In genomic region chr3:101486054-101486765, GRCm38 (mm10) we compare ENCODE assay signal across 13 mouse cellular contexts.
DNase-seq lines count a peak whose midpoint lies in the region; ATAC-seq lines count a peak whose summit lies in the region.
"Had no signal": no experiment of that assay in that cellular context is flagged by ENCODE, and none has a peak within 500 bp of the region (broad histone marks: within the 10 kb centered on the region; RNA-seq: fewer than 3 reads in every experiment).

No protein-coding gene starts in this region.

- H3K36me3 ChIP-seq in kidney, embryonic 15.5 days, result no peaks in the 10 kb centered on the region
- no peaks in the 10 kb centered on the region for H3K36me3 ChIP-seq in forebrain, embryonic 16.5 days (ENCODE audit: control insufficient read depth, insufficient read depth)
- H3K36me3 ChIP-seq: hindbrain, embryonic 10.5 days; liver, embryonic 13.5 days had no signal

- DNase-seq in adrenal gland, postnatal 10 days, result peak; percentile 37
- DNase-seq in adrenal gland, adult 2 months, result no peak
- peak; percentile 44 for DNase-seq in kidney, adult 18-20 months
- peak; percentile 25 for DNase-seq in lung, postnatal 36 days
- DNase-seq in lung, postnatal 4 days, result no peak
- peak; percentile 41 to 79 for DNase-seq in kidney, postnatal 36 days
- DNase-seq: cerebellum, adult 9-11 months; liver, embryonic 13.5 days; spleen, adult 18-20 months; thymus, postnatal 36 days had no signal

- no peaks in the 10 kb centered on the region for H3K9me3 ChIP-seq in kidney, embryonic 15.5 days (replicated peaks)
- no peaks in the 10 kb centered on the region for H3K9me3 ChIP-seq in forebrain, embryonic 16.5 days (ENCODE audit: control insufficient read depth, low read length)
- H3K9me3 ChIP-seq: hindbrain, embryonic 10.5 days; liver, embryonic 13.5 days had no signal

- no peaks in the 10 kb centered on the region for H3K4me1 ChIP-seq in kidney, embryonic 15.5 days
- H3K4me1 ChIP-seq in forebrain, embryonic 16.5 days (replicated peaks; ENCODE audit: control insufficient read depth, insufficient read depth, low read length), result no peaks in the 10 kb centered on the region; the same call in 1 of the 2 replicates
- H3K4me1 ChIP-seq: liver, embryonic 13.5 days had no signal

- no peaks in the 10 kb centered on the region for H3K27me3 ChIP-seq in kidney, embryonic 15.5 days
- H3K27me3 ChIP-seq in forebrain, embryonic 16.5 days (replicated peaks; ENCODE audit: control insufficient read depth, insufficient read depth, low read length), result no peaks in the 10 kb centered on the region
- H3K27me3 ChIP-seq: liver, embryonic 13.5 days had no signal

- H3K27ac ChIP-seq in kidney, embryonic 15.5 days, result no peak overlapping the region
- no peak overlapping the region for H3K27ac ChIP-seq in forebrain, embryonic 16.5 days (ENCODE audit: low read length)
- H3K27ac ChIP-seq: hindbrain, embryonic 10.5 days; liver, embryonic 13.5 days had no signal

- no peak overlapping the region for H3K4me3 ChIP-seq in kidney, embryonic 15.5 days (replicated peaks)
- H3K4me3 ChIP-seq in forebrain, embryonic 16.5 days (replicated peaks; ENCODE audit: low read length), result no peak overlapping the region
- H3K4me3 ChIP-seq: hindbrain, embryonic 10.5 days; liver, embryonic 13.5 days had no signal

- H3K9ac ChIP-seq in kidney, embryonic 15.5 days, result no peak overlapping the region
- no peak overlapping the region for H3K9ac ChIP-seq in forebrain, embryonic 16.5 days (replicated peaks; ENCODE audit: low read depth, low read length)
- H3K9ac ChIP-seq: liver, embryonic 13.5 days had no signal

- no peak for ATAC-seq in kidney, embryonic 15.5 days (replicated peaks; ENCODE audit: low FRiP score)
- no peak for ATAC-seq in forebrain, embryonic 16.5 days

- H3K4me2 ChIP-seq in kidney, embryonic 15.5 days, result no peak overlapping the region
- no peak overlapping the region for H3K4me2 ChIP-seq in forebrain, embryonic 16.5 days (ENCODE audit: low read length)
- H3K4me2 ChIP-seq: liver, embryonic 13.5 days had no signal

- WGBS in kidney, embryonic 15.5 days, result 53% methylated on average over 4 of the region's 4 CpGs
- 42% methylated on average over 4 of the region's 4 CpGs for WGBS in forebrain, embryonic 16.5 days

Comparison
In these comparisons a context has a peak if more than half of its experiments do, and no peak if none do; other contexts are left out.
1. DNase-seq: peak in adrenal gland, postnatal 10 days (single experiment), kidney, adult 18-20 months (single experiment), lung, postnatal 36 days (single experiment) and kidney, postnatal 36 days (2 of 2); none in adrenal gland, adult 2 months (single experiment) and lung, postnatal 4 days (0 of 2).